Mouse (Mus musculus) left cerebral cortex, adult 9 months (tissue): ENCODE results near the gene Aldh16a1.
"Not testable (repeated sequence)": the region's sequence is repeated elsewhere in the genome, so short reads cannot be mapped to it uniquely, and the experiment has no call there.

Experiments
- DNase-seq, 2 experiments: peaks; one replicate each; pipeline ENCODE4 v3.0.0; 2022; ENCODE audit warnings: low spot score in 2 of 2

Gene Aldh16a1

GRCm38 (mm10) chr7:45134544-45135026 is 19.8 kb downstream of the Aldh16a1 start:
- no peak for DNase-seq

- no peak for DNase-seq
Observed at GRCm38 (mm10) chr7:45133446-45134159, 20.8 kb downstream of the Aldh16a1 start.

GRCm38 (mm10) chr7:45131850-45132249 is 22.5 kb downstream of the Aldh16a1 start:
- DNase-seq = no peak

GRCm38 (mm10) chr7:45129776-45130512 is 24.4 kb downstream of the Aldh16a1 start:
- no peak for DNase-seq

- no peak for DNase-seq
Observed at GRCm38 (mm10) chr7:45129318-45129717, 25.1 kb downstream of the Aldh16a1 start.

- peak; percentile 99 to 100 for DNase-seq
Observed at GRCm38 (mm10) chr7:45128624-45129246, 25.6 kb downstream of the Aldh16a1 start, which contains the start of gene Rpl13a. Gene Rpl13a (minus strand): TSS chr7:45128761.

GRCm38 (mm10) chr7:45127700-45128224 is 26.6 kb downstream of the Aldh16a1 start:
- no peak for DNase-seq

GRCm38 (mm10) chr7:45126844-45127699 is 27.3 kb downstream of the Aldh16a1 start:
- no peak for DNase-seq

GRCm38 (mm10) chr7:45126147-45126843 is 28.1 kb downstream of the Aldh16a1 start:
- DNase-seq = no peak

- DNase-seq = not testable (repeated sequence)
Observed at GRCm38 (mm10) chr7:45125649-45126048, 28.7 kb downstream of the Aldh16a1 start.

GRCm38 (mm10) chr7:45125144-45125600 is 29.2 kb downstream of the Aldh16a1 start:
- DNase-seq = no peak

- DNase-seq = peak; percentile 97 to 99
Observed at GRCm38 (mm10) chr7:45124224-45125143, 29.9 kb downstream of the Aldh16a1 start, which contains the start of gene Rps11. Gene Rps11 (minus strand): TSS chr7:45124439.

GRCm38 (mm10) chr7:45123186-45123570 is 31.2 kb downstream of the Aldh16a1 start:
- DNase-seq = no peak

GRCm38 (mm10) chr7:45122561-45123185 is 31.7 kb downstream of the Aldh16a1 start:
- no peak for DNase-seq

- no peak for DNase-seq
Observed at GRCm38 (mm10) chr7:45121966-45122365, 32.4 kb downstream of the Aldh16a1 start.

GRCm38 (mm10) chr7:45121404-45121803 is 33.0 kb downstream of the Aldh16a1 start:
- DNase-seq = no peak

GRCm38 (mm10) chr7:45119780-45120709 is 34.3 kb downstream of the Aldh16a1 start:
- no peak for DNase-seq

- no peak for DNase-seq
Observed at GRCm38 (mm10) chr7:45118336-45118735, 36.0 kb downstream of the Aldh16a1 start.
